Mouse (Mus musculus) limb, embryonic 14.5 days (tissue): Measurements from ENCODE around the gene Sash1. TPM values are rescaled to one million over a fixed set of nuclear protein-coding genes. Genes with fewer than 3 reads are reported as not detected.

Source experiments
- ATAC-seq: fragments of 200-750 bp; cut with Nextera tagmentation; 2 replicates; pipeline ENCODE4 v1.8.0; 2017; ENCODE audit warnings: low read depth, moderate number of reproducible peaks, moderate TSS enrichment; ENCODE audit not compliant: low FRiP score
- DNase-seq: peaks from one replicate; pipeline ENCODE4 v3.0.0-alpha.2; 2015; ENCODE audit warnings: low spot score
- H3K27ac ChIP-seq: fragments of 300-500 bp; sonication (generic); replicated peaks from 2 replicates; pipeline ENCODE4 v1.5.1; 2014; ENCODE audit warnings: low read depth, mild to moderate bottlenecking, low read length, moderate library complexity, mixed read lengths
- H3K27me3 ChIP-seq: fragments of 300-500 bp; sonication (generic); 2 replicates; pipeline ENCODE4 v1.6.1; 2014; ENCODE audit warnings: low read length, mixed read lengths; ENCODE audit not compliant: control insufficient read depth, insufficient read depth
- H3K36me3 ChIP-seq: fragments of 300-500 bp; sonication (generic); 2 replicates; pipeline ENCODE4 v1.6.1; 2014; ENCODE audit warnings: mild to moderate bottlenecking, low read length, moderate library complexity, mixed read lengths; ENCODE audit not compliant: control insufficient read depth, insufficient read depth
- H3K4me1 ChIP-seq: fragments of 300-500 bp; sonication (generic); 2 replicates; pipeline ENCODE4 v1.6.1; 2014; ENCODE audit warnings: antibody characterized with exemption, low read length, mixed read lengths; ENCODE audit not compliant: control insufficient read depth, insufficient read depth
- H3K4me2 ChIP-seq: fragments of 300-500 bp; sonication (generic); replicated peaks from 2 replicates; pipeline ENCODE4 v1.6.1; 2014; ENCODE audit warnings: low read depth, mild to moderate bottlenecking, low read length, moderate library complexity; ENCODE audit not compliant: severe bottlenecking
- H3K4me3 ChIP-seq: fragments of 300-500 bp; sonication (generic); replicated peaks from 2 replicates; pipeline ENCODE4 v1.5.1; 2014; ENCODE audit warnings: low read length
- H3K9ac ChIP-seq: fragments of 300-500 bp; sonication (generic); 2 replicates; pipeline ENCODE4 v1.6.1; 2014; ENCODE audit warnings: mild to moderate bottlenecking, low read depth, low read length, moderate library complexity; ENCODE audit not compliant: severe bottlenecking
- H3K9me3 ChIP-seq: fragments of 300-500 bp; sonication (generic); 2 replicates; pipeline ENCODE4 v1.6.1; 2016; ENCODE audit warnings: low read length; ENCODE audit not compliant: control insufficient read depth
- POLR2A ChIP-seq: fragments of 200-500 bp; IDR thresholded peaks from 2 replicates; pipeline ENCODE4 v1.8.0; 2012; ENCODE audit warnings: inconsistent platforms, mild to moderate bottlenecking, moderate library complexity, borderline replicate concordance; ENCODE audit not compliant: insufficient read depth, insufficient read length; ENCODE audit errors: extremely low read depth
- WGBS: fragments of 180-500 bp; shearing (Covaris S2); extraction: QIAGEN DNeasy Blood & Tissue Kit; methylation state at CpG from one replicate; pipeline ENCODE4 v1.1.7; 2014; 5-methylcytosine and 5-hydroxymethylcytosine counted together
- polyA plus RNA-seq, 2 experiments: library from polyadenylated mRNA; depleted of rRNA in 1 of 2; stranded (reverse) in 1 of 2; unstranded in 1 of 2; fragments of >200 nt; fragmentation: Nextera tagmentation in 1 of 2; extraction: Ambion mirVana in 1 of 2; gene quantifications; 2 replicates each; pipeline versions ENCODE4 v1.2.1 to v1.2.3; 2012 to 2014

The Sash1 gene
- polyA plus RNA-seq, 2 experiments = 8.8 to 21.7 TPM

DNA sequence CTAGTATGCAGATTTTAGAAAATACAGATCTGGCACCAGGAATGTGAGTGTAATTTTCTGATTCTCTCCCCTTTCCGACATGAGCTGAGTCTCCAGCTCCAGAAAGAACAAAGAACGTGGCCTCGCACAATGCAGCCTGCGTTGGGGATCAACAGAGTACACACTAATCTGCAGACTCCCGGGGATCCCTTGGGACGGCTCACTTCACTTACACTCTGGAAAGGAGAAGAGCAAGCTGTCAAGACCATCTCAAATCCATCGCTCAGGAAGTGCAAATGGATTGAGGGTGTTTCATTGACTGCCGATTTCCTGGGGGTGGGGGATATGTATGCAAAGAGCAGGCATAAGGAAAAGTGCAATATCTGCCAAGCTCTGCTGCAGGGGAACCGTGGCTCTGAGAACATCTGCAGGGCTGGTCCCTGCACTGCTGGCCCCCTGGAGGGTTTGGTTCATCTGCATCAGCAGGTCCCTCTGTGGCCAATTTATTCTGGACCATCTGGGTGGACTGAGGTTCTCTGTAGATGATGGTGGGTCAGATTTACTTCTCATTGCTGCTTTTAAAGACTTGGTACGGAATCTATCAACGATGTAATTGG lies 35.3 kb upstream of the Sash1 start:
- Histone ChIP-seq H3K36me3 (no peaks in the 10 kb centered on the region), H3K4me1 (no peaks in the 10 kb centered on the region), H3K4me2 (no peak overlapping the region), H3K4me3 (no peak overlapping the region), H3K9me3 (no peaks in the 10 kb centered on the region), H3K9ac (no peak overlapping the region), H3K27me3 (no peaks in the 10 kb centered on the region), H3K27ac (no peak overlapping the region)
- no peak for DNase-seq
- TF ChIP-seq POLR2A = no peak
- ATAC-seq = no peak
- WGBS = 68% methylated on average over 11 of the region's 11 CpGs

- no peaks in the 10 kb centered on the region for H3K36me3 ChIP-seq
- no peak for TF ChIP-seq POLR2A
- WGBS = 80% methylated on average over 2 of the region's 2 CpGs
These were observed 31.9 kb upstream of the Sash1 start for GRCm38 (mm10) chr10:8917798-8918197.

DNA sequence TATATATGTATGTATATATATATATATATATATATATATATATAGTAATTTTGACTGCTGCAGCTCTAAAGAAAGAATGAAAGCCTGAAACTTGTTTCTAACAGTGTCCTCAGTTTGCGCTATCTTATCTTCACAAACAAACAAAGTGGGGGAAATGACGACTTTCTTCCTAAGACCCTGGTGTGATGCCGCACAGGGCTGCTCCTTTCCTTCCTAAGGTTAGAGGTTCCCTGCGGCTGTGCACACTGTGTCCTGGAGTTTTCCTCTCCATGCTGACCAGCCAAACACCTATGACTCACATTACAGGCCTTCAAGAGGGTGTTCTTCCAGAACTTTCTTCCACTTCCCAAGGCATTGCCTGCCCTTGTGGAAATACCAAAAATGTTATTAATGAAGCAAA lies 31.5 kb upstream of the Sash1 start:
- Histone ChIP-seq H3K9ac (no peak overlapping the region), H3K27me3 (no peaks in the 10 kb centered on the region), H3K4me1 (no peaks in the 10 kb centered on the region), H3K27ac (no peak overlapping the region), H3K4me2 (no peak overlapping the region), H3K36me3 (no peaks in the 10 kb centered on the region), H3K4me3 (no peak overlapping the region), H3K9me3 (no peaks in the 10 kb centered on the region)
- ATAC-seq = no peak
- TF ChIP-seq POLR2A = no peak
- WGBS = 81% methylated on average over 4 of the region's 4 CpGs
- DNase-seq = no peak

More at GRCm38 (mm10) chr10:8917798-8918197, 31.9 kb upstream of the Sash1 start:
- no peaks in the 10 kb centered on the region for H3K4me1 ChIP-seq
- H3K9me3 ChIP-seq = no peaks in the 10 kb centered on the region
- DNase-seq (no peak), ATAC-seq (no peak)
- no peak overlapping the region for H3K4me3 ChIP-seq
- no peaks in the 10 kb centered on the region for H3K27me3 ChIP-seq
- no peak overlapping the region for H3K27ac ChIP-seq
- H3K9ac ChIP-seq = no peak overlapping the region
- no peak overlapping the region for H3K4me2 ChIP-seq

DNA sequence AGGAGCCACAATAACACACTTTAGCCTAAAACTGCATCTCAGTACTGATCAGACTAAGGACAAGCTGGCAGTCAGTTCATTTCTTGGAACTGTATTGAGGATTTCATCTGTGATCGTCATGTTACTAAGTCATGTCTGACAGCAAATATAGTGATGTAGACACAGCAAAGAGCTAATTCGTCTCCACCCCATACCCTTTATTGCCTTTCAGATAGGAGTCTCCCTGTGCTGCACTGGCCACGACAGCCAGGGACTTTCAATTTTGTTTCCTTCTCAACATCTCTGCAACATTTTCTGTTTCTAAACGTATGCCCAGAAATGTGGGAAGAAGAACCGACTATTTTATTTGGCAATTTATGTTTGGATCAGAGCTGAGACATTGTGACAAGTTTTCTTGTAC lies 29.9 kb upstream of the Sash1 start:
- Histone ChIP-seq H3K4me1 (peaks cover 3% of the 10 kb centered on the region), H3K27me3 (no peaks in the 10 kb centered on the region), H3K27ac (no peak overlapping the region), H3K36me3 (no peaks in the 10 kb centered on the region), H3K9me3 (no peaks in the 10 kb centered on the region), H3K4me3 (no peak overlapping the region), H3K4me2 (no peak overlapping the region), H3K9ac (no peak overlapping the region)
- ATAC-seq = no peak
- DNase-seq = no peak
- no peak for TF ChIP-seq POLR2A
- 81% methylated on average over 5 of the region's 5 CpGs for WGBS

DNA sequence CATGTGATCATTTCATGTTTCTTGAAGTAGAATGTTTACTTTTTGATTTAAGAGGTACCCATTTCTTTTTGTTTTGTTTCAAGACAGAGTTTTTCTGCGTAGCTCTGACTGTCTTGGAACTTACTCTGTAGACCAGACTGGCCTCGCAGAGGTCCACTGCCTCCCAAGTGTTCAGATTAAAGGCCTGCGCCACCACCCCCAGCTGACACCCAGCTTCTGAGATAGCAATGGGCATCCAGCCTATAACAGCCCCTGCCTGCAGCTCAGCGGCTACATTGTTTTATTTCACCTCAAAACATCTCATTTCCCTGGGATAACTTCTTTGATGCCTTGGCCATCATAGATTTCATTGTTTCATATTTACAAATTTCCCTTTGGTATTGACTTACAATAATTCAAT lies 28.0 kb upstream of the Sash1 start:
- DNase-seq (no peak), ATAC-seq (no peak)
- Histone ChIP-seq H3K27me3 (no peaks in the 10 kb centered on the region), H3K36me3 (no peaks in the 10 kb centered on the region), H3K4me1 (peaks cover 12% of the 10 kb centered on the region), H3K9ac (no peak overlapping the region), H3K9me3 (no peaks in the 10 kb centered on the region), H3K27ac (no peak overlapping the region), H3K4me2 (no peak overlapping the region), H3K4me3 (no peak overlapping the region)
- WGBS = 89% methylated on average over 4 of the region's 4 CpGs
- no peak for TF ChIP-seq POLR2A
